Mouse (Mus musculus) heart, adult 2 months (tissue): ENCODE measurements around the gene Nlrx1.

ENCODE experiments used
- CTCF ChIP-seq: fragments of 200-600 bp; IDR thresholded peaks from 2 replicates; pipeline ENCODE4 v1.8.1; 2022; ENCODE audit warnings: antibody characterized with exemption, mild to moderate bottlenecking, moderate library complexity
- POLR2A ChIP-seq: fragments of 200-500 bp; IDR thresholded peaks from 2 replicates; pipeline ENCODE4 v1.6.1; 2011; ENCODE audit warnings: mild to moderate bottlenecking, low read depth, low read length, control low read depth; ENCODE audit not compliant: insufficient read depth

DNA sequence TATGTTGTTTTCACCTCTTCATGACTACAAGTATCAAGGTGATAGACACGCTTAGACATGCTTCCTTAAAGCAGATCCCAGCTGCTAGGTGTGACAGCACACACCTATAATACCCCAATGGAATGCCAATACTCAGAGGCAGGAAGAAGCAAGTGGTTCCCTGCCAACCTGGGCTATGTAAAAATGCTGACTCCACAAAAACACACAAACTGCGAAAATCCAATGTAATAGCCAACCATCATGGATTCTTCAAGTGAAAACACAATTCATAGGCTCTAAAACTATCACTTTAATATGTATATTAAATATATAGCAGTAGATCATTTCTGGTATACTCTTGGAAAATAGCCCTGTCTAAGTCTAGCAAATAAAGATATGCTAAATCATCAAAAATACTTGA, 60.6 kb downstream of the Nlrx1 start:
- TF ChIP-seq POLR2A (no peak), CTCF (no peak)
